Mouse (Mus musculus): ENCODE measurements around the gene Gas7. TPM values are rescaled to one million over a fixed set of nuclear protein-coding genes. Genes with fewer than 3 reads are reported as not detected.
A peak's percentile ranks its signal among the peaks of the same experiment; 100 is the strongest.

The Gas7 gene
- polyA plus RNA-seq, 1 experiment from 2014 or later = 18.7 TPM

GRCm38 (mm10) chr11:67675562-67676540, 220.6 kb downstream of the Gas7 start:
- no peak overlapping the region for H3K9ac ChIP-seq (replicated peaks; ENCODE audit: low read depth)
- TF ChIP-seq EP300 (IDR thresholded peaks at IDR 0.05) (peak; percentile 76), CTCF (IDR thresholded peaks at IDR 0.05) (peak; percentile 96)
- H3K4me3 ChIP-seq (ENCODE audit: low read depth, low read length) = no peak overlapping the region
- 0 out of 2 replicates have a peak overlapping the region, but pooled peaks have one; percentile 21 for H3K27ac ChIP-seq (ENCODE audit: low read length)
- WGBS = 48% methylated on average over 12 of the region's 12 CpGs
- H3K36me3 ChIP-seq (ENCODE audit: insufficient read depth, low read length) = no peaks in the 10 kb centered on the region
- ATAC-seq = peak; percentile 86
- H3K9me3 ChIP-seq (ENCODE audit: low read length) = no peaks in the 10 kb centered on the region
- peak; percentile 89 for DNase-seq (ENCODE audit: low spot score)
- H3K4me1 ChIP-seq (ENCODE audit: insufficient read depth, low read depth, low read length) = no peaks in the 10 kb centered on the region
- no peak overlapping the region for H3K4me2 ChIP-seq (replicated peaks; ENCODE audit: low read depth, low read length)
- no peaks in the 10 kb centered on the region for H3K27me3 ChIP-seq (replicated peaks; ENCODE audit: insufficient read depth, low read length)

- H3K36me3 ChIP-seq (ENCODE audit: insufficient read depth, low read length) = no peaks in the 10 kb centered on the region
- no peak overlapping the region for H3K27ac ChIP-seq (ENCODE audit: low read length)
- no peak for DNase-seq (ENCODE audit: low spot score)
- ATAC-seq = no peak
- H3K4me1 ChIP-seq (ENCODE audit: insufficient read depth, low read depth, low read length) = no peaks in the 10 kb centered on the region
- TF ChIP-seq EP300 (IDR thresholded peaks at IDR 0.05) (no peak), CTCF (IDR thresholded peaks at IDR 0.05) (no peak)
- 56% methylated on average over 5 of the region's 5 CpGs for WGBS
- no peaks in the 10 kb centered on the region for H3K9me3 ChIP-seq (ENCODE audit: low read length)
- no peak overlapping the region for H3K4me2 ChIP-seq (replicated peaks; ENCODE audit: low read depth, low read length)
- H3K4me3 ChIP-seq (ENCODE audit: low read depth, low read length) = no peak overlapping the region
- no peak overlapping the region for H3K9ac ChIP-seq (replicated peaks; ENCODE audit: low read depth)
- no peaks in the 10 kb centered on the region for H3K27me3 ChIP-seq (replicated peaks; ENCODE audit: insufficient read depth, low read length)
Observed at GRCm38 (mm10) chr11:67679300-67679699, 224.1 kb downstream of the Gas7 start.

GRCm38 (mm10) chr11:67679930-67680329, 224.7 kb downstream of the Gas7 start:
- Histone ChIP-seq H3K4me1 (ENCODE audit: insufficient read depth, low read depth, low read length) (no peaks in the 10 kb centered on the region), H3K36me3 (ENCODE audit: insufficient read depth, low read length) (no peaks in the 10 kb centered on the region), H3K9me3 (ENCODE audit: low read length) (no peaks in the 10 kb centered on the region), H3K27ac (ENCODE audit: low read length) (no peak overlapping the region), H3K4me2 (replicated peaks; ENCODE audit: low read depth, low read length) (no peak overlapping the region), H3K27me3 (replicated peaks; ENCODE audit: insufficient read depth, low read length) (no peaks in the 10 kb centered on the region), H3K9ac (replicated peaks; ENCODE audit: low read depth) (no peak overlapping the region), H3K4me3 (ENCODE audit: low read depth, low read length) (no peak overlapping the region)
- no peak for DNase-seq (ENCODE audit: low spot score)
- no peak for ATAC-seq
- TF ChIP-seq EP300 (IDR thresholded peaks at IDR 0.05) = no peak
- no peak for TF ChIP-seq CTCF (IDR thresholded peaks at IDR 0.05)
- 79% methylated on average over 2 of the region's 2 CpGs for WGBS

- ATAC-seq (no peak), DNase-seq (ENCODE audit: low spot score) (no peak)
- H3K27ac ChIP-seq (ENCODE audit: low read length) = no peak overlapping the region
- no peak overlapping the region for H3K4me2 ChIP-seq (replicated peaks; ENCODE audit: low read depth, low read length)
- H3K36me3 ChIP-seq (ENCODE audit: insufficient read depth, low read length) = no peaks in the 10 kb centered on the region
- TF ChIP-seq CTCF (IDR thresholded peaks at IDR 0.05) (no peak), EP300 (IDR thresholded peaks at IDR 0.05) (no peak)
- H3K9ac ChIP-seq (replicated peaks; ENCODE audit: low read depth) = no peak overlapping the region
- no peaks in the 10 kb centered on the region for H3K9me3 ChIP-seq (ENCODE audit: low read length)
- no peaks in the 10 kb centered on the region for H3K4me1 ChIP-seq (ENCODE audit: insufficient read depth, low read depth, low read length)
- WGBS = 87% methylated on average over 3 of the region's 3 CpGs
- no peak overlapping the region for H3K4me3 ChIP-seq (ENCODE audit: low read depth, low read length)
- H3K27me3 ChIP-seq (replicated peaks; ENCODE audit: insufficient read depth, low read length) = no peaks in the 10 kb centered on the region
Observed at GRCm38 (mm10) chr11:67681871-67682270, 226.6 kb downstream of the Gas7 start.

- H3K9ac ChIP-seq (replicated peaks; ENCODE audit: low read depth) = no peak overlapping the region
- WGBS = 74% methylated on average over 2 of the region's 2 CpGs
- H3K4me2 ChIP-seq (replicated peaks; ENCODE audit: low read depth, low read length) = no peak overlapping the region
- H3K27ac ChIP-seq (ENCODE audit: low read length) = no peak overlapping the region
- no peaks in the 10 kb centered on the region for H3K27me3 ChIP-seq (replicated peaks; ENCODE audit: insufficient read depth, low read length)
- H3K9me3 ChIP-seq (ENCODE audit: low read length) = no peaks in the 10 kb centered on the region
- H3K4me3 ChIP-seq (ENCODE audit: low read depth, low read length) = no peak overlapping the region
- ATAC-seq (no peak), DNase-seq (ENCODE audit: low spot score) (no peak)
- H3K4me1 ChIP-seq (ENCODE audit: insufficient read depth, low read depth, low read length) = no peaks in the 10 kb centered on the region
- no peaks in the 10 kb centered on the region for H3K36me3 ChIP-seq (ENCODE audit: insufficient read depth, low read length)
- TF ChIP-seq EP300 (IDR thresholded peaks at IDR 0.05) = no peak
- no peak for TF ChIP-seq CTCF (IDR thresholded peaks at IDR 0.05)
Observed at GRCm38 (mm10) chr11:67686109-67686508, 230.9 kb downstream of the Gas7 start.

- Histone ChIP-seq H3K4me3 (ENCODE audit: low read depth, low read length) (no peak within 1 kb of the TSS), H3K27me3 (replicated peaks; ENCODE audit: insufficient read depth, low read length) (no peaks in the 10 kb centered on the region), H3K4me1 (ENCODE audit: insufficient read depth, low read depth, low read length) (no peaks in the 10 kb centered on the region), H3K9me3 (ENCODE audit: low read length) (no peaks in the 10 kb centered on the region), H3K36me3 (ENCODE audit: insufficient read depth, low read length) (no peaks in the 10 kb centered on the region), H3K4me2 (replicated peaks; ENCODE audit: low read depth, low read length) (no peak within 1 kb of the TSS), H3K9ac (replicated peaks; ENCODE audit: low read depth) (no peak within 1 kb of the TSS), H3K27ac (ENCODE audit: low read length) (no peak within 1 kb of the TSS)
- no peak for ATAC-seq
- DNase-seq (ENCODE audit: low spot score) = no peak
- WGBS = 63% methylated on average over 7 of the region's 7 CpGs
- TF ChIP-seq EP300 (IDR thresholded peaks at IDR 0.05) (no peak), CTCF (IDR thresholded peaks at IDR 0.05) (no peak)
Observed at GRCm38 (mm10) chr11:67694703-67695376, 239.6 kb downstream of the Gas7 start, which contains the start of gene Rcvrn. Gene Rcvrn, plus strand, starts transcription at chr11:67695326.

Data from lung, postnatal 0 days (tissue).